Mouse (Mus musculus): ENCODE data around the gene Ceacam13. TPM values are rescaled to one million over a fixed set of nuclear protein-coding genes. Genes with fewer than 3 reads are reported as not detected.
"Not testable (repeated sequence)": the region's sequence is repeated elsewhere in the genome, so short reads cannot be mapped to it uniquely, and the experiment has no call there.

Gene Ceacam13
- polyA plus RNA-seq (2015; fragmentation: Nextera tagmentation; extraction: Ambion mirVana) = not detected in 2 replicates

DNA sequence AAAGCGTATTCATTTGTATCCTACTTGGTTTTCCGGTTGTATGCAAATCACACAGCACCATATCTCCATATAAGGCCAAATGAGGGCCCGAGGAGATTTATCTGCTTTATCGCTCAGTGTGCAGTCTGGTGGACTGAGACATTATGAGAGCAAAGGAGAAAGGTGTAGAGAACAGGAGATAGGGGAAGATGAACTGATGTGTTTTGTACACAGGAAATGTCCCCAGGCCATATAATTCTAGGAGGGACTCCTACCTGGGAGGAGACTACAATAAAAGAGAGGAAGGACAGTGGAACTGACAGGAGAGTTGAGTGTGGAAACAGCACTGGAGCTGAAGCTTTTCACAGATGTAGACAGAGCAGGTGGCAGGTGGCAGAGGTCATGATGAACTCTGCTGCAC lies at the start of gene Ceacam13:
Ceacam13 (plus strand) TSS at position 301 of the 400 bp plus-strand sequence.
- H3K9me3 ChIP-seq (replicated peaks) = peaks cover 77% of the 10 kb centered on the region
- WGBS = 82% methylated on average over 4 of the region's 4 CpGs

DNA sequence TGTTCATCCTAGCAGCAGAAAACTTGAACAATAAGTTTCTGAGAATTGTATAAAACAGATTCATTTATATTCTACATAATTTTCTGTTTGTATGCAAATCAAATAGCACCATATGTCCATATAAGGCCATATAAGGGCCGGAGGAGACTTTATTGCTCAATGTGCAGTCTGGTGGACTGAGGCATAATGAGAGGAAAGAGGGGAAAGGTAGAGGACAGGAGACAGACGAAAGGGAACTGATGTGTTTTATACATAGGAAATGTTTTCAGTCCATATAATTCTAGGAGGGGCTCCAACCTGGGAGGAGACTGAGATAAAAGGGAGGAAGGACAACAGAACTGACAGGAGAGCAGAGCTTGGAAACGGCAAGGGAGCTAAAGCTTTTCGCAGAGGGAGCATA lies 37.9 kb upstream of the Ceacam13 start, which contains the start of gene Ceacam11:
Ceacam11 (plus strand) TSS at position 301 of the 400 bp plus-strand sequence.
- Histone ChIP-seq H3K27ac (no peak within 1 kb of the TSS), H3K9me3 (replicated peaks) (peaks cover 63% of the 10 kb centered on the region), H3K4me2 (no peak within 1 kb of the TSS), H3K4me1 (no peaks in the 10 kb centered on the region), H3K4me3 (no peak within 1 kb of the TSS), H3K27me3 (no peaks in the 10 kb centered on the region), H3K36me3 (ENCODE audit: poor library complexity, severe bottlenecking) (no peaks in the 10 kb centered on the region), H3K9ac (no peak within 1 kb of the TSS)
- 81% methylated on average over 4 of the region's 4 CpGs for WGBS
- no peak for ATAC-seq

More for the DNA sequence above, at the start of gene Ceacam13:
- H3K27me3 ChIP-seq = no peaks in the 10 kb centered on the region
- no peak within 1 kb of the TSS for H3K4me3 ChIP-seq
- no peak within 1 kb of the TSS for H3K27ac ChIP-seq
- ATAC-seq = no peak
- H3K36me3 ChIP-seq (ENCODE audit: poor library complexity, severe bottlenecking) = no peaks in the 10 kb centered on the region
- no peak within 1 kb of the TSS for H3K4me2 ChIP-seq
- no peaks in the 10 kb centered on the region for H3K4me1 ChIP-seq
- H3K9ac ChIP-seq = no peak within 1 kb of the TSS

DNA sequence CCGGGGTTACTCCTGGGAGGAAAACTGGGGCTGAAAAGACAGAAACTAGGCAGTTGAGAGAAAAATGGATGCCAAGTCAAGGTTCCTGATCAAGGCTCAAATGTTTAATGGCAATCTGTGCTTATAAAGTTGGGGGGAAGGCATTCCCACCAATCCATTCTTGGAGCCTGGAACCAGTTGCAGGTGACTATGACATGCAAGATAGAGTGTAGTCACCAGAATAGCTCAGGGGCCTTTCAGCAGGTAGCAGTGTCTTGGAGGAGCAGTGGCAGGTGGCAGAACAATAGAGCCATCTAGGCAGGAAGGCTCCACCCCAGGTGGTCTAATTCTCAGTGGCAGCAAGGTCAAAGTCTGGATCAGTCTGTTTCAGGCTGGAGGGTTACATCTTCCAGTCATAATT lies 8.6 kb upstream of the Ceacam13 start:
- H3K9ac ChIP-seq; H3K27ac ChIP-seq; H3K4me1 ChIP-seq; ATAC-seq; H3K27me3 ChIP-seq; H3K4me3 ChIP-seq; H3K36me3 ChIP-seq (ENCODE audit: poor library complexity, severe bottlenecking); H3K4me2 ChIP-seq: not testable (repeated sequence)
- 89% methylated on average over 1 of the region's 1 CpGs for WGBS
- peaks cover 36% of the 10 kb centered on the region for H3K9me3 ChIP-seq (replicated peaks)

GRCm38 (mm10) chr7:18065629-18066028 lies 55.9 kb downstream of the Ceacam13 start, which contains the start of gene Ceacam12:
TSS of gene Ceacam12 (plus strand) at chr7:18065929.
- Histone ChIP-seq H3K4me2 (no peak within 1 kb of the TSS), H3K36me3 (ENCODE audit: poor library complexity, severe bottlenecking) (no peaks in the 10 kb centered on the region), H3K9ac (no peak within 1 kb of the TSS), H3K27me3 (no peaks in the 10 kb centered on the region), H3K9me3 (replicated peaks) (peaks cover 68% of the 10 kb centered on the region), H3K27ac (no peak within 1 kb of the TSS), H3K4me3 (no peak within 1 kb of the TSS), H3K4me1 (no peaks in the 10 kb centered on the region)
- no peak for ATAC-seq
- 64% methylated on average over 1 of the region's 1 CpGs for WGBS

Small RNAs within 50 kb of the gene (microRNA-seq; reads per million reads assigned to microRNA genes)
- not detected for gene Gm22414

Other genes with a start within 250 kb of the Ceacam13 start
- gene Ceacam14, start 197.3 kb upstream of the Ceacam13 start, polyA plus RNA-seq (2015; fragmentation: Nextera tagmentation; extraction: Ambion mirVana) = not detected in 2 replicates
- gene Gm5155, start 138.1 kb upstream of the Ceacam13 start, polyA plus RNA-seq (2015; fragmentation: Nextera tagmentation; extraction: Ambion mirVana) = not detected in 2 replicates
- not detected in 2 replicates for gene Ceacam11, start 37.8 kb upstream of the Ceacam13 start, polyA plus RNA-seq (2015; fragmentation: Nextera tagmentation; extraction: Ambion mirVana)
- gene Ceacam12, start 56.0 kb downstream of the Ceacam13 start, polyA plus RNA-seq (2015; fragmentation: Nextera tagmentation; extraction: Ambion mirVana) = not detected in 2 replicates
- gene Igfl3, start 166.6 kb downstream of the Ceacam13 start, polyA plus RNA-seq (2015; fragmentation: Nextera tagmentation; extraction: Ambion mirVana) = not detected in 2 replicates
- not detected in 2 replicates for gene Mill1, start 235.5 kb downstream of the Ceacam13 start, polyA plus RNA-seq (2015; fragmentation: Nextera tagmentation; extraction: Ambion mirVana)